Mouse (Mus musculus): Measurements from ENCODE around the gene Josd1. TPM values are rescaled to one million over a fixed set of nuclear protein-coding genes. Genes with fewer than 3 reads are reported as not detected.

The Josd1 gene
- polyA plus RNA-seq, 1 experiment, result not detected

DNA sequence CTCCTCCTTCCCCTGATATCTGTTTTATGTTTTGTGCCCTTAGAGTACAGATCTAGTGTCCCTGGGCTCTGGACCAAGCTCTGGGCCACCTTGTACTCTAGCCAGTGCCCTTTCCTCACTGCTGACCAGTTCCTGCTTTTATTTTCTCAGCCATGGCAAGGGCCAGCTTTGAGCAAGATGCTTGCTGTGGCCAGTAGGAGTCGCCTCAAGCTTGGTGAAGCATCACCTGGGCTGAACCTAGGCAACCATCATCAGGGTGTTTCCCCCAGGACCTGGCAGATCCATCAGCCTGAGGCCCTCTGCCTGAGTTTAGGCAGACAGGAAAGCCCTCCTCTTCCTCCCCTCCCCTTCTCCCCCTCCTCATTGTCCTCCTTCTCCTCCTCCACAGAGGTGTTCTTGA is 35.7 kb upstream of the Josd1 start:
- Histone ChIP-seq H3K4me3 (ENCODE audit: insufficient read depth, low read depth, low read length) (no peak overlapping the region), H3K27ac (ENCODE audit: insufficient read depth, low read depth, low read length) (peak overlapping the region; percentile 17), H3K4me1 (ENCODE audit: control insufficient read depth, insufficient read depth, low read length) (peaks cover 53% of the 10 kb centered on the region)
- WGBS, result 33% methylated on average over 1 of the region's 1 CpGs
- TF ChIP-seq CTCF (IDR thresholded peaks at IDR 0.05; ENCODE audit: insufficient read depth, low read depth, low read length), result peak; percentile 33; the same call in 1 of the 2 replicates
- TF ChIP-seq POLR2A (IDR thresholded peaks at IDR 0.05; ENCODE audit: insufficient read depth, low read depth, low read length), result no peak

DNA sequence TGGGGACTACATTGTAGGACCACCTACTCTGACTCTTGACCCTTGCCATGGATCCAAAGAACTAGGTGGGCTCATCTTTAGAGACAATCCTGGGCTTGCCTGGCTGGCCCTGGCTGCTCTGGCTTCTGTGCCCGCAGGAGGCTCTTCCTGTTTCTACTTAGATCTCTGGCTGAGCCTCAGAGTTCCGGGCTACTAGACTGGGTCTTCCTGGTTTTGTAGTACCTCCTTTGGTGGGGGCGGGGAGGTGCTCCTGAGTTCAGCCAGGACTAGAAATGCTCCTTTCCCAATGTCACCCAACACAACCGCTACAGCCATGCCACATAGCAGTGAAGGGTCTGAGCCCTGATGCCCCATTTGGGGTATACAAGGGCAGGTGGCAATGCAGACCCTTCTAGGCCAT is 33.1 kb upstream of the Josd1 start:
- Histone ChIP-seq H3K4me1 (ENCODE audit: control insufficient read depth, insufficient read depth, low read length) (peaks cover 31% of the 10 kb centered on the region), H3K27ac (ENCODE audit: insufficient read depth, low read depth, low read length) (no peak overlapping the region), H3K4me3 (ENCODE audit: insufficient read depth, low read depth, low read length) (no peak overlapping the region)
- TF ChIP-seq CTCF (IDR thresholded peaks at IDR 0.05; ENCODE audit: insufficient read depth, low read depth, low read length), result no peak
- TF ChIP-seq POLR2A (IDR thresholded peaks at IDR 0.05; ENCODE audit: insufficient read depth, low read depth, low read length), result no peak
- 88% methylated on average over 4 of the region's 4 CpGs for WGBS

- no peak overlapping the region for H3K4me3 ChIP-seq (ENCODE audit: insufficient read depth, low read depth, low read length)
- peaks cover 28% of the 10 kb centered on the region for H3K4me1 ChIP-seq (ENCODE audit: control insufficient read depth, insufficient read depth, low read length)
- H3K27ac ChIP-seq (ENCODE audit: insufficient read depth, low read depth, low read length), result no peak overlapping the region
- 93% methylated on average over 8 of the region's 8 CpGs for WGBS
- TF ChIP-seq CTCF (IDR thresholded peaks at IDR 0.05; ENCODE audit: insufficient read depth, low read depth, low read length) (no peak), POLR2A (IDR thresholded peaks at IDR 0.05; ENCODE audit: insufficient read depth, low read depth, low read length) (no peak)
These were observed 32.5 kb upstream of the Josd1 start for GRCm38 (mm10) chr15:79720267-79720666.

DNA sequence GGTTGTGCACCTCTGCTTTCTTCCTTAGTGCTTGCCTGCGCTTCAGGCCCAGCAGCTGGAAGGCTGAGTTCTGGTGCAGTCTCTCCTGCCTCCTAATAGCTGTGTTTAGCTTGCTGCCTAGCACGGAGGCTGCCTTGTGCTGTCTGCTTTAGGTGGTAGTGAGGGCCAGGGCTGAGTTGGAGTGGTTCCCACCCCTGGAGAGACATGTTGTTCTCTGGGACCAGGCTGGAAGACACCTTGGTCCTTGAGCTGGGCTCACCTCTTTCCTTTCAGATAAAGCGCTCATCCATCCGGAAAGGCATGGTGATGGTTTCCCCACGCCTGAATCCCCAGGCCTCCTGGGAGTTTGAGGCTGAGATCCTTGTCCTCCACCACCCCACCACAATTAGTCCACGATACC is 29.0 kb upstream of the Josd1 start:
- Histone ChIP-seq H3K4me1 (ENCODE audit: control insufficient read depth, insufficient read depth, low read length) (0 out of 2 replicates have a peak, but pooled peaks cover 3% of the 10 kb centered on the region), H3K27ac (ENCODE audit: insufficient read depth, low read depth, low read length) (no peak overlapping the region), H3K4me3 (ENCODE audit: insufficient read depth, low read depth, low read length) (no peak overlapping the region)
- WGBS, result 86% methylated on average over 6 of the region's 6 CpGs
- TF ChIP-seq CTCF (IDR thresholded peaks at IDR 0.05; ENCODE audit: insufficient read depth, low read depth, low read length), result no peak
- TF ChIP-seq POLR2A (IDR thresholded peaks at IDR 0.05; ENCODE audit: insufficient read depth, low read depth, low read length), result no peak

DNA sequence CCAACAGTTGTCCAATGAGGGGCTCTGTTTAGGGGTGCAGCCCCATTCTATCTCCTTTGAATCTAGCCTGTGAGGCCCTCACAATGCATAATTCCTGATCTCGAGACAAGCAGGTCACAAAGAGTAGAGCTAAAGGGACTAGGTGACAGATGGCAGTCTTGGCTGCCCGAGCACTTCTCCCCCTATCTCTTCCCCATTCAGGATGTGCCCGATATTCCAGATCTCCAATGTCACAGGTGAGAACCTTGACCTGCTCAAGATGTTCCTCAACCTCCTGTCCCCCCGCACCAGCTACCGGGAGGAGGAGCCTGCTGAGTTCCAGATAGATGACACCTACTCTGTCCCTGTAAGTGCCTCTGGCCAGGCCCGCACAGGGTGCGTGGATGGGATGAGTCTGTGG is 27.9 kb upstream of the Josd1 start:
- 92% methylated on average over 7 of the region's 7 CpGs for WGBS
- Histone ChIP-seq H3K4me3 (ENCODE audit: insufficient read depth, low read depth, low read length) (no peak overlapping the region), H3K4me1 (ENCODE audit: control insufficient read depth, insufficient read depth, low read length) (no peaks in the 10 kb centered on the region), H3K27ac (ENCODE audit: insufficient read depth, low read depth, low read length) (no peak overlapping the region)
- TF ChIP-seq POLR2A (IDR thresholded peaks at IDR 0.05; ENCODE audit: insufficient read depth, low read depth, low read length) (no peak), CTCF (IDR thresholded peaks at IDR 0.05; ENCODE audit: insufficient read depth, low read depth, low read length) (no peak)

- no peak overlapping the region for H3K4me3 ChIP-seq (ENCODE audit: insufficient read depth, low read depth, low read length)
- H3K27ac ChIP-seq (ENCODE audit: insufficient read depth, low read depth, low read length), result no peak overlapping the region
- no peak for TF ChIP-seq CTCF (IDR thresholded peaks at IDR 0.05; ENCODE audit: insufficient read depth, low read depth, low read length)
- no peak for TF ChIP-seq POLR2A (IDR thresholded peaks at IDR 0.05; ENCODE audit: insufficient read depth, low read depth, low read length)
- H3K4me1 ChIP-seq (ENCODE audit: control insufficient read depth, insufficient read depth, low read length), result no peaks in the 10 kb centered on the region
- WGBS, result 81% methylated on average over 5 of the region's 5 CpGs
These were observed 20.6 kb upstream of the Josd1 start for GRCm38 (mm10) chr15:79708229-79708822.

DNA sequence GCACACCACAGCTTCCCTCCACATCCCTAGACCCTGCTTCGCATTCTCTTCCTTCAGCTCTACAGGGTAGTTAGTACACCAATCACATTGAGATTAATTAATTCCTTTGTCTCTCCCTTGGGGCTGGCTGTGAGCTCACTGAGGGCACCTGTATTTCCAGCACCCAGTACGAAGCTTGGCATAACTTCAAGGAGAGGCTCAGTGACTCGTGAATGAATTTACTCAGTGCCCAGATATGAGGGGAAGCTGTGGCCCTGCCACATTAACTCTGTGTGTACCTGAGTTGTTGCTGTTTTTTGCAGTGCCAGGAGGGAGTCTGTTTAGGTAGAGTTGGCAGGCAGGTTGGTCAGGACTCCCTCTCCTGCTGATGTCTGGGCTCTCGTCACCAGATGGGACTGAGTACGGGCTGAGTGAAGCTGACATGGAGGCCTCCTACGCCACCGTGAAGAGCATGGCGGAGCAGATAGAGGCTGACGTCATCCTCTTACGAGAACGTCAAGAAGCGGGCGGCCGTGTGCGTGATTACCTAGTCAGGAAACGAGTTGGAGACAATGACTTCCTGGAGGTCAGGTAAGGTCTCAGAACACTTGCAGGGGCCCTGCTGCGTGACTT is 19.0 kb upstream of the Josd1 start:
- H3K4me3 ChIP-seq (ENCODE audit: insufficient read depth, low read depth, low read length), result no peak overlapping the region
- 76% methylated on average over 17 of the region's 17 CpGs for WGBS
- H3K4me1 ChIP-seq (ENCODE audit: control insufficient read depth, insufficient read depth, low read length), result no peaks in the 10 kb centered on the region
- H3K27ac ChIP-seq (ENCODE audit: insufficient read depth, low read depth, low read length), result no peak overlapping the region
- TF ChIP-seq POLR2A (IDR thresholded peaks at IDR 0.05; ENCODE audit: insufficient read depth, low read depth, low read length) (no peak), CTCF (IDR thresholded peaks at IDR 0.05; ENCODE audit: insufficient read depth, low read depth, low read length) (no peak)

GRCm38 (mm10) chr15:79697558-79698187 is 10.0 kb upstream of the Josd1 start:
- 75% methylated on average over 9 of the region's 9 CpGs for WGBS
- no peak for TF ChIP-seq CTCF (IDR thresholded peaks at IDR 0.05; ENCODE audit: insufficient read depth, low read depth, low read length)
- no peak for TF ChIP-seq POLR2A (IDR thresholded peaks at IDR 0.05; ENCODE audit: insufficient read depth, low read depth, low read length)
- no peak overlapping the region for H3K27ac ChIP-seq (ENCODE audit: insufficient read depth, low read depth, low read length)
- no peak overlapping the region for H3K4me3 ChIP-seq (ENCODE audit: insufficient read depth, low read depth, low read length)
- H3K4me1 ChIP-seq (ENCODE audit: control insufficient read depth, insufficient read depth, low read length), result peaks cover 26% of the 10 kb centered on the region

DNA sequence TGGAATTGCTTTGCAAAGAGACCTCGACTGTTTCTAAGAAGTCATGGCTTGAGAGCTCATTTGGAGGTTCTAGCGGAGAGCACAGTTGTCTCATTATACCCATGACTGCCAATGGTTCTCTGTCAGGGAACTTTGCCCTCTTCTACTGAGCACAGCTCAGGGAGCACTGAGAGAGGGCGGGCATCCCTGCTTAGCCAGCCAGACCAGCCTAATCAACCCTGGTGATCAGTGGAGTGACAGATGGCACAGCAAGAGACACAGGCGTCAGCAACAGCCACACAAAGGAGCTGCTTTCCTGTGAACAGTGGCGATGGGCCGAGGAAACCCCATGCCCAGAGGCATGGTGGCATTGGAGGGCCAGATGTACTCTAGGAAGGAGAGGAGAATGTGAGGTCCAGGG is 9.3 kb upstream of the Josd1 start:
- WGBS, result 54% methylated on average over 6 of the region's 6 CpGs
- no peak for TF ChIP-seq POLR2A (IDR thresholded peaks at IDR 0.05; ENCODE audit: insufficient read depth, low read depth, low read length)
- TF ChIP-seq CTCF (IDR thresholded peaks at IDR 0.05; ENCODE audit: insufficient read depth, low read depth, low read length), result no peak
- no peak overlapping the region for H3K27ac ChIP-seq (ENCODE audit: insufficient read depth, low read depth, low read length)
- H3K4me1 ChIP-seq (ENCODE audit: control insufficient read depth, insufficient read depth, low read length), result peaks cover 26% of the 10 kb centered on the region
- H3K4me3 ChIP-seq (ENCODE audit: insufficient read depth, low read depth, low read length), result no peak overlapping the region

Data from olfactory bulb, adult 2 months (tissue).